Mouse (Mus musculus): ENCODE measurements at regions not wholly inside any gene's neighbourhood (a gene's known extent, or its start where the extent isn't known, plus 50 kb on each side); places are given as distances from the start of the nearest gene placed in this dataset.

DNA sequence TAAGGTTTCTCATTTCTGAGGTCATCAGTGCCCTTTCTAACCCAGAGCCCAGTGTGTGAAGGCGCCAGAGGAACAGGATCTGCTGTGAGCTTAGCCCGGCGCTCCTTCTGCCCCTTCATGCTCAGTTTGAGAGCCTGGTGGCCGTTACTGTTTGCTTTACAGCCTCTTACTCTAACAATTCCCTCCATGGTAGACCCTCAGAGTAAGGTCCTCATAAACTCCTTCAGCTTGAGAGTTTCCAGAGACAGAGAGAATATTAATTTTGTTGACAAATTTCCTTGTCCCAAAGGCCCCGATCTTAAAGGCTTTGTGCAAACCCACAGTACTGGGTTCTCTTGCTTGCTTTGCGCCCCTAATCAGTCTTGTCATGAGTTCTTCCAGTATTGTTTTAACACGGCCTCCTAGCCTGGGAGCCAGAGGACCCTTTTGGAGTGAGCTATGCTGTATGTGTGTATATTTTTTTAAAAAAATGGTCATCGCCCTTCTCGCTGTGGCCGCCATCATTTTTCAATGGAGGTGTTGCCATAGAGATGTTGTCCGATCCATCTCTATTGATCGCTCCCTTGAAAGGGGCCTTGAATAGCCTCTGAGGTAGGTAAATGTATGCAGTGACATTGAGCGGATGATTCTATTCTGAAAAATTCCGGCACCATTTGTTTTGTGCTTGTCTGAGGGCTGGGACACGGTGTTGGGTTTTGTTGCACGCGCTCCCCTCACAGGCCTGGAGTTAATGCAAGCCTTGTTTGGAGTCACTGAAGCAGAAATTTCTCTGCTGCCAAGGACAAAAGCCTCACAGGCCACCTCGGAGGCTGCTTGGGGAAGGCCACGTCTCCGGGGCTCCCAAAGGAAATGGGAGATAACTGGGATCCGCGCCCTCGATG lies 140.7 kb downstream of the Opa1 start:
- no peak for TF ChIP-seq SRF (IDR thresholded peaks at IDR 0.05; ENCODE audit: control insufficient read depth, insufficient read length, low read depth)
- TF ChIP-seq POLR2A (IDR thresholded peaks at IDR 0.05; ENCODE audit: insufficient read length, low read depth) = no peak
